Mouse (Mus musculus): Measurements from ENCODE around the gene Cela1. TPM values are rescaled to one million over a fixed set of nuclear protein-coding genes. Genes with fewer than 3 reads are reported as not detected.
A peak's percentile ranks its signal among the peaks of the same experiment; 100 is the strongest.

Cela1 gene
- total and polyA plus RNA-seq, 2 experiments from 2014 or later: 2.0 TPM

DNA sequence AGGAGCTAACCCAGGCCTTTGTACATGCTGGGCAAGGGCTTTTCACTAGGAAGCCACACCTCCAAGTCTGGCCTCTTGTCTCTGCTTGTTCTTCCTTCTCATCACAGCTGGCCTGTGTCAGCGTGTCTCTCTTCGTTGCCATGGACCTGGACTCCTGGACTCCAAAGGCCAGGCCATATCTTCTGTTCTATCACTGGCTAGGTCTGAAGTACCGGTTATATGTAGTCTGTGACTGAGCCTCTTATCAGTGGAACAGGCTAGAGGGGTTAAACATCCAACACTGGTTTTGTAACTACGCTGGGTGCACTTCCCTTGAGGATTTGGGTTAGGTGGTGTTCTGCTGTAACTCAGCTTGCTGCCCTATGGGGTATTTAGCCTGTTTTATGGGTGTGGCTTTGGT is 34.3 kb upstream of the Cela1 start:
- no peak for ATAC-seq (ENCODE audit: low FRiP score)
- Histone ChIP-seq H3K27me3 (ENCODE audit: insufficient read depth, low read length) (0 out of 2 replicates have a peak, but pooled peaks cover 3% of the 10 kb centered on the region), H3K4me3 (ENCODE audit: low read depth, low read length) (no peak overlapping the region), H3K9me3 (ENCODE audit: low read length) (no peaks in the 10 kb centered on the region), H3K36me3 (ENCODE audit: insufficient read depth, low read length) (no peaks in the 10 kb centered on the region), H3K4me1 (ENCODE audit: insufficient read depth, low read length) (no peaks in the 10 kb centered on the region), H3K27ac (ENCODE audit: low read depth, low read length) (no peak overlapping the region), H3K9ac (replicated peaks; ENCODE audit: low read length, poor library complexity, severe bottlenecking) (no peak overlapping the region), H3K4me2 (ENCODE audit: low read depth, low read length, poor library complexity, severe bottlenecking) (no peak overlapping the region)
- 63% methylated on average over 4 of the region's 4 CpGs for WGBS
- TF ChIP-seq CTCF (IDR thresholded peaks at IDR 0.05): no peak
- no peak for DNase-seq (ENCODE audit: low spot score)

DNA sequence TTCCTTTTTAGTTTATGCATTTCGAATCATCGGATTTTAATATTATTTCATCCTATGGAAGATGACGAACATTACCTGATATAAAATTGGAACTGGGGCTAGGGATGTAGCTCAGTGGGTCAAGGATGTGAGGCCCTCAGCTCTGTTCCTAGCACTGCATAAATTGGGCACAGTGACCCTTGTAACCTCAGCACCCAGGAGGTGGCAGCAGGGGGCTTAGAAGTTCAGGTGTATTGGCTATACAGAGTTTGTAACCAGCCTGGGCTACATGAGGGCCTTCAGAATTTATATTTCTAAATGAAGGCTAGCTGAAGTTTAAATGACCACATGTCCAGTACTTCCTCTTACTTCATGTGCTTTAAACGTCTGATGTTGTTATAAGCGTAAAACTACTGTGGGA is 33.7 kb upstream of the Cela1 start:
- DNase-seq (ENCODE audit: low spot score) (no peak), ATAC-seq (ENCODE audit: low FRiP score) (no peak)
- no peak overlapping the region for H3K27ac ChIP-seq (ENCODE audit: low read depth, low read length)
- no peak for TF ChIP-seq CTCF (IDR thresholded peaks at IDR 0.05)
- no peaks in the 10 kb centered on the region for H3K36me3 ChIP-seq (ENCODE audit: insufficient read depth, low read length)
- no peaks in the 10 kb centered on the region for H3K9me3 ChIP-seq (ENCODE audit: low read length)
- 0 out of 2 replicates have a peak, but pooled peaks cover 3% of the 10 kb centered on the region for H3K27me3 ChIP-seq (ENCODE audit: insufficient read depth, low read length)
- no peaks in the 10 kb centered on the region for H3K4me1 ChIP-seq (ENCODE audit: insufficient read depth, low read length)
- no peak overlapping the region for H3K4me2 ChIP-seq (ENCODE audit: low read depth, low read length, poor library complexity, severe bottlenecking)
- WGBS: 85% methylated on average over 5 of the region's 5 CpGs
- no peak overlapping the region for H3K4me3 ChIP-seq (ENCODE audit: low read depth, low read length)
- no peak overlapping the region for H3K9ac ChIP-seq (replicated peaks; ENCODE audit: low read length, poor library complexity, severe bottlenecking)

GRCm38 (mm10) chr15:100720066-100720465 is 32.3 kb upstream of the Cela1 start:
- DNase-seq (ENCODE audit: low spot score) (no peak), ATAC-seq (ENCODE audit: low FRiP score) (no peak)
- no peak overlapping the region for H3K4me3 ChIP-seq (ENCODE audit: low read depth, low read length)
- H3K9ac ChIP-seq (replicated peaks; ENCODE audit: low read length, poor library complexity, severe bottlenecking): no peak overlapping the region
- no peak overlapping the region for H3K27ac ChIP-seq (ENCODE audit: low read depth, low read length)
- H3K9me3 ChIP-seq (ENCODE audit: low read length): no peaks in the 10 kb centered on the region
- 87% methylated on average over 10 of the region's 10 CpGs for WGBS
- no peak overlapping the region for H3K4me2 ChIP-seq (ENCODE audit: low read depth, low read length, poor library complexity, severe bottlenecking)
- H3K27me3 ChIP-seq (ENCODE audit: insufficient read depth, low read length): 0 out of 2 replicates have a peak, but pooled peaks cover 3% of the 10 kb centered on the region
- no peaks in the 10 kb centered on the region for H3K4me1 ChIP-seq (ENCODE audit: insufficient read depth, low read length)
- no peak for TF ChIP-seq CTCF (IDR thresholded peaks at IDR 0.05)
- H3K36me3 ChIP-seq (ENCODE audit: insufficient read depth, low read length): no peaks in the 10 kb centered on the region

DNA sequence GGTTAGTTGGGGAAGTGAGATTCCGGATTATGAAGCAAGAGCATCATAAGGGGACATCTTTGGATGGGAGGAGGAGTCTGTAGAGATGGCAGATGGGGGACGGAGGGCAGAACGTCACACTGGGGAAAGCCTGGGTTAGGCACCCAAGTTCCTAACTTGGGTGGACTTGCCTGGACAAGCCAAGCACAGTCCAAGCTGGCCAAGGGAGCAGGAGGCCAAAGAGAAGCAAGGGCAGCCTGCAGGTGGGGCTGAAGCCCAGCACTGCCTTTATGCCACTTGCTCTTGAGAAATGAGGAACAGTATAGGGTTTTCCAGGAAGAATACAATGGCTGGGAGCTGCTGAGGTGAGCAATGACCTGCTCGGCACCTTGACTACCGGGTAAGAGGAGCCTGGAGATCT is 31.5 kb upstream of the Cela1 start:
- Histone ChIP-seq H3K4me3 (ENCODE audit: low read depth, low read length) (no peak overlapping the region), H3K9me3 (ENCODE audit: low read length) (no peaks in the 10 kb centered on the region), H3K27ac (ENCODE audit: low read depth, low read length) (no peak overlapping the region), H3K36me3 (ENCODE audit: insufficient read depth, low read length) (no peaks in the 10 kb centered on the region), H3K4me1 (ENCODE audit: insufficient read depth, low read length) (no peaks in the 10 kb centered on the region), H3K27me3 (ENCODE audit: insufficient read depth, low read length) (0 out of 2 replicates have a peak, but pooled peaks cover 3% of the 10 kb centered on the region), H3K9ac (replicated peaks; ENCODE audit: low read length, poor library complexity, severe bottlenecking) (no peak overlapping the region), H3K4me2 (ENCODE audit: low read depth, low read length, poor library complexity, severe bottlenecking) (no peak overlapping the region)
- ATAC-seq (ENCODE audit: low FRiP score) (no peak), DNase-seq (ENCODE audit: low spot score) (no peak)
- no peak for TF ChIP-seq CTCF (IDR thresholded peaks at IDR 0.05)
- 96% methylated on average over 5 of the region's 5 CpGs for whole genome bisulfite sequencing

- DNase-seq (ENCODE audit: low spot score): no peak
- TF ChIP-seq CTCF (IDR thresholded peaks at IDR 0.05): peak; percentile 30; the same call in 1 of the 2 replicates
- WGBS: 81% methylated on average over 11 of the region's 11 CpGs
Observed at GRCm38 (mm10) chr15:100718572-100718971, 30.9 kb upstream of the Cela1 start.

DNA sequence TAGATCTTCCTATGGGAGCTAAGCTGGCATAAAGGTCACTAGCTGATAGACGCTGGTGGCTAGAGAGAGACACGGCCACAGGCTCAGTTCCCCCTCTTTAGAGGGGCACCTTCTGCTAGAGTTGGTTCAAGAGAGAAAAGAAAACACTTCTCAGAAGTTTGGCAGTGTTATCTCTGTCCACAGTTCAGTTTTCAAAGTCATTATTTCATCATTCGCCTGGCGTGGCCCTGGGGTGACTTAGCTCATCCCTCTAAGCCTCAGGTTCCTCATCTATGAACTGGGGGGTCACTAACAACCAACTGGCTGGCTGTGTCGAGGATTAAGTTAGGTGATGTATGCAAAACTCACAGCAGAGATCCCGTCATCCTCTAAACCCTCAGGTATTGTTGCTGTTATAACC is 30.2 kb upstream of the Cela1 start:
- TF ChIP-seq CTCF (IDR thresholded peaks at IDR 0.05): no peak
- H3K9ac ChIP-seq (replicated peaks; ENCODE audit: low read length, poor library complexity, severe bottlenecking): no peak overlapping the region
- 0 out of 2 replicates have a peak, but pooled peaks cover 3% of the 10 kb centered on the region for H3K27me3 ChIP-seq (ENCODE audit: insufficient read depth, low read length)
- no peak overlapping the region for H3K4me3 ChIP-seq (ENCODE audit: low read depth, low read length)
- 78% methylated on average over 6 of the region's 6 CpGs for WGBS
- H3K4me1 ChIP-seq (ENCODE audit: insufficient read depth, low read length): no peaks in the 10 kb centered on the region
- DNase-seq (ENCODE audit: low spot score) (no peak), ATAC-seq (ENCODE audit: low FRiP score) (no peak)
- H3K36me3 ChIP-seq (ENCODE audit: insufficient read depth, low read length): no peaks in the 10 kb centered on the region
- H3K9me3 ChIP-seq (ENCODE audit: low read length): no peaks in the 10 kb centered on the region
- H3K27ac ChIP-seq (ENCODE audit: low read depth, low read length): no peak overlapping the region
- H3K4me2 ChIP-seq (ENCODE audit: low read depth, low read length, poor library complexity, severe bottlenecking): no peak overlapping the region

More at GRCm38 (mm10) chr15:100718572-100718971, 30.9 kb upstream of the Cela1 start:
- H3K36me3 ChIP-seq (ENCODE audit: insufficient read depth, low read length): no peaks in the 10 kb centered on the region
- H3K4me3 ChIP-seq (ENCODE audit: low read depth, low read length): no peak overlapping the region
- H3K9ac ChIP-seq (replicated peaks; ENCODE audit: low read length, poor library complexity, severe bottlenecking): no peak overlapping the region
- ATAC-seq (ENCODE audit: low FRiP score): no peak
- H3K27ac ChIP-seq (ENCODE audit: low read depth, low read length): no peak overlapping the region
- H3K4me1 ChIP-seq (ENCODE audit: insufficient read depth, low read length): no peaks in the 10 kb centered on the region
- no peaks in the 10 kb centered on the region for H3K9me3 ChIP-seq (ENCODE audit: low read length)
- no peak overlapping the region for H3K4me2 ChIP-seq (ENCODE audit: low read depth, low read length, poor library complexity, severe bottlenecking)
- H3K27me3 ChIP-seq (ENCODE audit: insufficient read depth, low read length): 0 out of 2 replicates have a peak, but pooled peaks cover 3% of the 10 kb centered on the region

Measured in midbrain, postnatal 0 days (tissue).